Mouse (Mus musculus) embryonic fibroblast, embryonic 13.5 days (primary cell): ENCODE results near the gene Gucy2e.

Experiments used
- CTCF ChIP-seq: IDR thresholded peaks from 2 replicates; pipeline ENCODE4 v1.5.1; 2011; ENCODE audit warnings: mild to moderate bottlenecking, control low read depth, low read length, moderate library complexity, borderline replicate concordance; ENCODE audit not compliant: insufficient read depth
- POLR2A ChIP-seq: IDR thresholded peaks from 2 replicates; pipeline ENCODE4 v1.6.1; 2011; ENCODE audit warnings: low read depth, mild to moderate bottlenecking, control low read depth, low read length, moderate library complexity

GRCm38 (mm10) chr11:69172606-69173005, 64.2 kb downstream of the Gucy2e start:
- TF ChIP-seq CTCF (no peak), POLR2A (no peak)
